Mouse (Mus musculus) liver, embryonic 16.5 days (tissue): ENCODE measurements around the gene Cp. TPM values are rescaled to one million over a fixed set of nuclear protein-coding genes. Genes with fewer than 3 reads are reported as not detected.
"Not testable (repeated sequence)": the region's sequence is repeated elsewhere in the genome, so short reads cannot be mapped to it uniquely, and the experiment has no call there.

Experiments used
- ATAC-seq: fragments of 200-750 bp; cut with Nextera tagmentation; 2 replicates; pipeline ENCODE4 v1.8.0; 2017; ENCODE audit warnings: low read depth, mild to moderate bottlenecking, moderate number of reproducible peaks, moderate library complexity
- H3K27ac ChIP-seq: fragments of 300-500 bp; sonication (generic); 2 replicates; pipeline ENCODE4 v1.5.1; 2014; ENCODE audit warnings: mild to moderate bottlenecking, low read length
- H3K27me3 ChIP-seq: fragments of 300-500 bp; sonication (generic); 2 replicates; pipeline ENCODE4 v1.6.1; 2014; ENCODE audit warnings: low read depth, low read length, mixed read lengths; ENCODE audit not compliant: control insufficient read depth, insufficient read depth
- H3K36me3 ChIP-seq: fragments of 300-500 bp; sonication (generic); 2 replicates; pipeline ENCODE4 v1.6.1; 2014; ENCODE audit warnings: mild to moderate bottlenecking; ENCODE audit not compliant: control insufficient read depth, insufficient read depth
- H3K4me1 ChIP-seq: fragments of 300-500 bp; sonication (generic); 2 replicates; pipeline ENCODE4 v1.6.1; 2014; ENCODE audit warnings: low read depth, low read length, mixed read lengths; ENCODE audit not compliant: control insufficient read depth
- H3K4me2 ChIP-seq: fragments of 300-500 bp; sonication (generic); 2 replicates; pipeline ENCODE4 v1.6.1; 2014; ENCODE audit warnings: low read depth, low read length, mixed read lengths
- H3K4me3 ChIP-seq: fragments of 300-500 bp; sonication (generic); 2 replicates; pipeline ENCODE4 v1.5.1; 2014; ENCODE audit warnings: low read depth, mild to moderate bottlenecking, low read length
- H3K9ac ChIP-seq: fragments of 300-500 bp; sonication (generic); 2 replicates; pipeline ENCODE4 v1.6.1; 2014; ENCODE audit warnings: low read depth, low read length
- H3K9me3 ChIP-seq: fragments of 300-500 bp; sonication (generic); replicated peaks from 2 replicates; pipeline ENCODE4 v1.6.1; 2016; ENCODE audit warnings: low read length; ENCODE audit not compliant: control insufficient read depth
- WGBS: fragments of 180-500 bp; shearing (Covaris S2); extraction: QIAGEN DNeasy Blood & Tissue Kit; methylation state at CpG from one replicate; pipeline ENCODE4 v1.1.7; 2014; ENCODE audit not compliant: insufficient replicate concordance; 5-methylcytosine and 5-hydroxymethylcytosine counted together
- polyA plus RNA-seq: library from polyadenylated mRNA; unstranded; fragments of >200 nt; fragmentation: Nextera tagmentation; extraction: Ambion mirVana; gene quantifications from 2 replicates; pipeline ENCODE4 v1.2.1, GENCODE M21; 2015

Gene Cp
- polyA plus RNA-seq, 1 experiment from 2014 or later: 75.8 TPM

DNA sequence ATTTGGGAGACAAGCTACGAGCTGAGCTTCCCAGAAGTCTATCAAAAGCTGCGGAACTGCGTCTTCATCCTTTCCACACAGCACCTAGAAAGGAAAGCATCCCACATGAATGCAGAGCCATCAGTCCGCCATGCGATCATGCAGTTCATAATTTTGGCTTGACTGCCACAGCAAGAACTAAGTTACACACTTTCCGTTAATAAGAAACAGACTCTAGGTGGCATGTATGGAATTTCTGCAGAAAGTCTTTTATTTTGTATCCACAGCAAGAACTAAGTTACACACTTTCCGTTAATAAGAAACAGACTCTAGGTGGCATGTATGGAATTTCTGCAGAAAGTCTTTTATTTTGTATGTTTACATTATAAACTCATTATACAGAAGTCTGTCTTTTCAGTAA, 54.1 kb downstream of the Cp start:
- not testable (repeated sequence) for H3K9me3 ChIP-seq, H3K4me3 ChIP-seq, H3K36me3 ChIP-seq, H3K27me3 ChIP-seq, H3K4me1 ChIP-seq, H3K9ac ChIP-seq, ATAC-seq, H3K4me2 ChIP-seq, H3K27ac ChIP-seq
- 83% methylated on average over 7 of the region's 7 CpGs for WGBS

DNA sequence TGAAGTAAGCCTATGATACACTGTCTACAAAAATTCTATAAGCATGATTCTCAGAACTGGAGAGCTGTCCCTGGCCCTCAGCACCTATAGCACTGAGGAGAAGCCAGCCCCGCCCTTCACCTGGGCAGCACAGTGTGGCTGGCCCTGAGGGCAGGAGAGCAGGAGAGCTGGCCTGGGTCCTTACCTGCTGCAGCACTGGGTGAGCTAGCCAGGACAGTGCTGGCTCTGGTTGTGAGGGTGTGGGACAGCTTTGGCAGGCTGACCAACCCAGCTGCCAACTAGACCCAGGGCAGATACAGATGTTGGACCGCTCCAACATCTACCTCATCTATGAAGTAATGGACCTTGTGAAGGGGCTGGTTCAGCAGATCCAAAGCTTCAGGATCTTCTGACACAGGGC, 57.6 kb downstream of the Cp start:
- Histone ChIP-seq H3K9me3 (no peaks in the 10 kb centered on the region), H3K4me3 (no peak overlapping the region), H3K4me2 (no peak overlapping the region), H3K36me3 (peaks cover 6% of the 10 kb centered on the region), H3K27ac (no peak overlapping the region), H3K4me1 (no peaks in the 10 kb centered on the region), H3K27me3 (no peaks in the 10 kb centered on the region), H3K9ac (no peak overlapping the region)
- WGBS: 75% methylated on average over 2 of the region's 2 CpGs
- ATAC-seq: no peak

DNA sequence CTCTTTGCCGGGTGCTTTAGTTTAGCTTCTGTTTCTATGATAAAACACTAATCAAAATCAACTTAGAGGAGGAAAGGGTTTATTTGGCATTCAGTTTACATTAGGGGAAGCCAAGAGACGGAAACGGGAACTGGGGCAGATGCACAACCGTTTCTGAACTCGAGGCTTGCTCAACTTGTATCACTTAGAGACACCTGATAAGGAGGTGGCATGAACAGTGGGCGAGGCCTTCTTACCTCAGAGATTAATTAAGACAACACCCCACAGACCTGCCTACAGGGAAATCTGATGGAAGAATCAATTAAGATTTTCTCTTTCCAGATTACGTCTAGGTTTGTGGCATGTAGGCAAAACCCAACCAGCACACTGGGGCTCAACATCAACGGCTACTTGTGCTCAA, 61.2 kb downstream of the Cp start:
- Histone ChIP-seq H3K4me3 (no peak overlapping the region), H3K4me2 (no peak overlapping the region), H3K27ac (no peak overlapping the region), H3K9ac (no peak overlapping the region), H3K27me3 (no peaks in the 10 kb centered on the region), H3K36me3 (peaks cover 10% of the 10 kb centered on the region), H3K4me1 (no peaks in the 10 kb centered on the region), H3K9me3 (no peaks in the 10 kb centered on the region)
- no peak for ATAC-seq
- WGBS: 61% methylated on average over 8 of the region's 8 CpGs

DNA sequence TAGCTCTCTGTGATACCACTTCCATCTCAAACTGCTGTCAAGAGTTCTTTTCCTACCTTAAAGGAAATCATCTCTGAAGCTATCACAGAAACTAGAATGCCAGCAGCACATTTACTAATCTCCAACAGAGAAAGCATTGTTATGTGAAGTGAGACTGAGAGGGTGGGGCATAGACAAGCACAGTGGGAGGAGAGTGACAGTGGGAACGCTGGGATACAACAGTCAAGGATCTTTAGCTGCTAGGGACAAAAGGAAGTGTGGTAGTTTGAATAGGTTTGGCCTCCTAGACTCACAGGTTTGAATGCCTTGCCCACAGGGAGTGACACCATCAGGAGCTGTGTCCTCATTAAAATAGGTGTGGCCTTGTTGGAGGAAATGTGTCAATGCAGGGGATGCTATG, 67.0 kb downstream of the Cp start:
- Histone ChIP-seq H3K27ac (no peak overlapping the region), H3K9me3 (no peaks in the 10 kb centered on the region), H3K4me3 (no peak overlapping the region), H3K36me3 (peaks cover 10% of the 10 kb centered on the region), H3K9ac (no peak overlapping the region), H3K4me1 (no peaks in the 10 kb centered on the region), H3K4me2 (no peak overlapping the region), H3K27me3 (no peaks in the 10 kb centered on the region)
- no peak for ATAC-seq
- WGBS: 66% methylated on average over 1 of the region's 1 CpGs

DNA sequence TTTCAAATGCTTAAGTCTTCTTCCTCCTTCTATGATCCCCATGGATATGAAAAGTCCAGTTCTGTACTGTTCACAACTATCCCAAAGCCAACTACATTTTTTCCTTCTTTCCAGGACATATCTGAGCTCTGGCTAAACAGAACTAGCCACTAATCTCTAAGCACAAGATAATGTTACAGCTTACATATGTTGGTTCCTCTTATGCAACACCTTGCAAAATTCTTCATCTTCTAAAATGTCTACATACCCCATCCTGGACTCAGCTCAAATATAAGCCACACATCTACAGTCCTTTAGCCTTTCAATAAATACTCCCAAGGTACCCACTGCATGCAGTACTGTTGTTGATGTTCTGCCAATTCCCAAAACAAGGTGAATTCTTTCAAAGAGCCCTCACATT, 69.6 kb downstream of the Cp start:
- no peaks in the 10 kb centered on the region for H3K27me3 ChIP-seq
- H3K4me3 ChIP-seq: no peak overlapping the region
- H3K9ac ChIP-seq: no peak overlapping the region
- peak overlapping the region; percentile 37 for H3K27ac ChIP-seq
- H3K36me3 ChIP-seq: peaks cover 10% of the 10 kb centered on the region
- no peak overlapping the region for H3K4me2 ChIP-seq
- H3K4me1 ChIP-seq: no peaks in the 10 kb centered on the region
- no peak for ATAC-seq
- H3K9me3 ChIP-seq: no peaks in the 10 kb centered on the region

DNA sequence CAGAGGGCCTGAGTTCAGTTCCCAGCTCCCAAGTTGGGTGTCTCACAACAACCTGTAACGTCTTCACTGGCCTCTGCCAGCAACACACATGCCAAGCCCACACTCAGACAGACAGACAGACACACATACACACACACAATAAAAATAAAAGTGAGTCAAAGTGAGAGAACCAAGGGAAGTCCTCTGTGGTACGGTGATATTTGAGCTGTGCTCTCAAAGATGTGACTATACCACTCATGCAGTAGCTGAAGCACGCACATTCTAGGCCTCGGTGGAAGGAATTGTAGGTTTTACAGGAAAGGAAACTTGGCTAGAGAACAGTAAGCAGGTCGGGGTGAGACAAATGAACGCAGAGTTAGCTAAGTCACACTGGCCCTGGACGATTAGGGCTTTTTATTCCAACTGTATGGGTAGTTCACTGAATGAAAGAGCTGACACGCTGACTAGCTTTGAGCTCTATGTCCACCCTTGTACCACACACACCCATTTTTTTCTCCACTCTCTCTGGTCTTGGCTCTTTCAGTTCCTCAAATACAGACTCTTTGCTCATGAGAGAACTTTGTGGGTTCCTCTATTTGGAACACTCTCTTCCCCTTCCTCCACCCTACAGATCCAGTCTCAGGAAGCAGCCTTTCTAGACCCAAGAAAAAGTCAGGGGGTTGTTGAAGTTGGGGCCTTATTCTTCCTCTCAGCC, 70.3 kb downstream of the Cp start:
- H3K4me2 ChIP-seq: no peak overlapping the region
- peak; percentile 55 for ATAC-seq
- H3K9ac ChIP-seq: no peak overlapping the region
- WGBS: 58% methylated on average over 8 of the region's 8 CpGs
- H3K4me1 ChIP-seq: no peaks in the 10 kb centered on the region
- H3K36me3 ChIP-seq: peaks cover 9% of the 10 kb centered on the region
- H3K27me3 ChIP-seq: no peaks in the 10 kb centered on the region
- no peaks in the 10 kb centered on the region for H3K9me3 ChIP-seq
- H3K4me3 ChIP-seq: no peak overlapping the region
- peak overlapping the region; percentile 37 for H3K27ac ChIP-seq

DNA sequence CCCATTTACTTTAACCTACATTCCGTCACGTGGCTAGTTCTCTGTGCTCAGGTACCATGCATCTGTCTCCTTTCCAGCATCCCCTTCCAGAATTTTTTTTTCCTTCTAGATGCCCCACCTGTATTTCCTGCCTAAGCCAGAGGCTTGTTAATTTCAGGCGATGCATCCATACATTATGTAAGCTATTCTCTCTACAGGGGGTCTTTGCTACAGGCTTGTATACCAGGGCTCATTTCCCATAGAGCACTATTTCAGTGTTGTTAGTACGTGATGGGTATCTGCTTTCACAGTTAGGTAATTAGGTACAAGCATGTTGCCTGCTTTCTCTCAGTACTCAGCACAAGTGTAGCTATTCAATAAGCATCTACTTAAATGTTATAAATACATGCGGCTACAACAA, 70.9 kb downstream of the Cp start:
- Histone ChIP-seq H3K9ac (no peak overlapping the region), H3K36me3 (peaks cover 4% of the 10 kb centered on the region), H3K27me3 (no peaks in the 10 kb centered on the region), H3K4me3 (no peak overlapping the region), H3K4me1 (no peaks in the 10 kb centered on the region), H3K27ac (peak overlapping the region; percentile 48; the same call in 1 of the 2 replicates), H3K4me2 (no peak overlapping the region), H3K9me3 (no peaks in the 10 kb centered on the region)
- no peak for ATAC-seq
- 75% methylated on average over 5 of the region's 5 CpGs for WGBS

DNA sequence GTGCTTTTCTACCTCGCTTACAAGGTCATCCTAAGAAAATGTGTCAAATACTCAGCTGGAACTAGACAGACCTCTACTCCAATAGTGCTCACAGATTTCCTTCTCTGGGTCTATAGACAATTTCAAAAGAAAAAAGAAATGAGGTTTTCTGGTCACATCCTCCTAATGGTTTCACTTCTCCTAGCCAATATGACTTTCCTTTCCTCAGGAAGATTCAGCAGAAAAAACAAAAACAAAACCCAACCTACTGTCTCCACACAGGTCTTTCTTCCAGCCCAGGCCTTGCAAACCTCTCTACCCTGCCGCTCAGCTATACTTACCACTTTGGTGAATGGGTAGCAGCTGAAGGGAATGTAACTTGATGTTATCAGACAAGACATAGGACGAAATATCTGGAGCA, 71.8 kb downstream of the Cp start:
- Histone ChIP-seq H3K4me1 (peaks cover 2% of the 10 kb centered on the region), H3K36me3 (peaks cover 4% of the 10 kb centered on the region), H3K9me3 (no peaks in the 10 kb centered on the region), H3K4me2 (no peak overlapping the region), H3K4me3 (no peak overlapping the region), H3K27ac (no peak overlapping the region), H3K27me3 (no peaks in the 10 kb centered on the region), H3K9ac (no peak overlapping the region)
- WGBS: 75% methylated on average over 3 of the region's 3 CpGs
- no peak for ATAC-seq

DNA sequence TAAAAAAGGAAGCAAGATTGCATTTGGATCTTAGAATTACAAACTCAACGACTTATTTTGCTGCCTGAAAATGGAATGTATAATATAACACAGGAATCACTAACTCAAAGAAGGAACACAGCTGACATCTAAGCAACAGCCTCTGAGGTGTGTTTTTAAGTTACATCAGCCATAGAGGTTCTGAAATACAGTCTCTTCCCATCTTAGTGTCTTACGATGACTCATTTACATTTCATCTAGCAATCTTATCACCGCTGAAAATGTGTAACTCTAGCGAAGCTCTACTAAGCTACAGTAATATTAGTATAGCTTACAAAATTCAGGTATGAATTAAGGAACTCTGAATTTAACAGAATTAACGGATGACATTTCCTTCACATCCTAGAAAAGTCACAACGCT, 74.0 kb downstream of the Cp start:
- Histone ChIP-seq H3K9me3 (no peaks in the 10 kb centered on the region), H3K4me3 (no peak overlapping the region), H3K9ac (no peak overlapping the region), H3K4me1 (peaks cover 12% of the 10 kb centered on the region), H3K36me3 (peaks cover 4% of the 10 kb centered on the region), H3K4me2 (no peak overlapping the region), H3K27me3 (no peaks in the 10 kb centered on the region), H3K27ac (no peak overlapping the region)
- WGBS: 73% methylated on average over 6 of the region's 6 CpGs
- no peak for ATAC-seq
